Mouse (Mus musculus) heart, postnatal 0 days (tissue): ENCODE data around the gene Manf. TPM values are rescaled to one million over a fixed set of nuclear protein-coding genes. Genes with fewer than 3 reads are reported as not detected.

Experiments
- ATAC-seq: fragments of 200-750 bp; cut with Nextera tagmentation; 2 replicates; pipeline ENCODE4 v1.8.0; 2017; ENCODE audit warnings: low read depth, moderate number of reproducible peaks, moderate library complexity; ENCODE audit not compliant: insufficient read depth
- DNase-seq: peaks from one replicate; pipeline ENCODE4 v3.0.0-alpha.2; 2016; ENCODE audit warnings: low spot score
- H3K27ac ChIP-seq: fragments of 300-500 bp; sonication (generic); 2 replicates; pipeline ENCODE4 v1.5.1; 2014; ENCODE audit warnings: low read depth, mild to moderate bottlenecking
- H3K27me3 ChIP-seq: fragments of 300-500 bp; sonication (generic); 2 replicates; pipeline ENCODE4 v1.6.1; 2014; ENCODE audit warnings: low read length, mixed read lengths; ENCODE audit not compliant: control insufficient read depth, insufficient read depth
- H3K36me3 ChIP-seq: fragments of 300-500 bp; sonication (generic); replicated peaks from 2 replicates; pipeline ENCODE4 v1.6.1; 2014; ENCODE audit warnings: low read length, mixed read lengths; ENCODE audit not compliant: control insufficient read depth, insufficient read depth
- H3K4me1 ChIP-seq: fragments of 300-500 bp; sonication (generic); 2 replicates; pipeline ENCODE4 v1.6.1; 2014; ENCODE audit warnings: antibody characterized with exemption; ENCODE audit not compliant: control insufficient read depth, insufficient read depth
- H3K4me2 ChIP-seq: fragments of 300-500 bp; sonication (generic); 2 replicates; pipeline ENCODE4 v1.6.1; 2014; ENCODE audit warnings: low read depth, mild to moderate bottlenecking, low read length, moderate library complexity
- H3K4me3 ChIP-seq: fragments of 300-500 bp; sonication (generic); 2 replicates; pipeline ENCODE4 v1.5.1; 2014; ENCODE audit warnings: low read depth, low read length
- H3K9ac ChIP-seq: fragments of 300-500 bp; sonication (generic); replicated peaks from 2 replicates; pipeline ENCODE4 v1.6.1; 2014; ENCODE audit warnings: low read depth, low read length, mixed read lengths
- H3K9me3 ChIP-seq: fragments of 300-500 bp; sonication (generic); replicated peaks from 2 replicates; pipeline ENCODE4 v1.6.1; 2016; ENCODE audit warnings: low read length; ENCODE audit not compliant: control insufficient read depth
- CTCF ChIP-seq: IDR thresholded peaks from 2 replicates; pipeline ENCODE4 v1.5.1; 2016; ENCODE audit warnings: antibody characterized with exemption, control low read depth, low read depth
- EP300 ChIP-seq: IDR thresholded peaks from 2 replicates; pipeline ENCODE4 v1.6.1; 2016; ENCODE audit warnings: antibody characterized with exemption, low read depth
- WGBS: fragments of 180-500 bp; shearing (Covaris S2); extraction: QIAGEN DNeasy Blood & Tissue Kit; methylation state at CpG from one replicate; pipeline ENCODE4 v1.1.7; 2014; 5-methylcytosine and 5-hydroxymethylcytosine counted together
- polyA plus RNA-seq: library from polyadenylated mRNA; unstranded; fragments of >200 nt; fragmentation: Nextera tagmentation; extraction: Ambion mirVana; gene quantifications from 2 replicates; pipeline ENCODE4 v1.2.1, GENCODE M21; 2015
- total RNA-seq: library from RNA; depleted of rRNA; stranded (reverse); fragments of >200 nt; gene quantifications from 2 replicates; pipeline ENCODE4 v1.2.3, GENCODE M21; 2014; ENCODE audit warnings: low replicate concordance

Manf gene
- total and polyA plus RNA-seq, 2 experiments from 2014 or later, result 50.8 to 88.0 TPM

DNA sequence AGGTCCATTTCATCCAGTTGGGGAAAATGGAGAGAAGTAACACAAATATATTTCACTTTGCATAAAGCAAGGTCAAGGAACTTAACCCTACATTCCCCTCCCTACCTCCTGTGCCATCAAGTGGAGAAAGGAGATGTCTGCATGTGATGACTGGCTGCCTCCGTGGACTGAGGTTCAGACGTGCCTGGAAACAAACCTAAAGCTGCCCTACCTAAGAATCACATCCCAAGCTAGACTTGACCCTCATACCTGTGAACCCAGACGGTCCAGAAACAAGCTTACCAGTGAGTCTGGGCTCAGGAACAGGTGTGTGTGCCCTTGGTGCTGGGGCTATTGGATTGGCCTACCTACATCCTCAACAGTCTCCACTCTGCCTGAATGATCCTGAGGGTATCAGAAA is 1.5 kb upstream of the Manf start:
- H3K9me3 ChIP-seq, result no peaks in the 10 kb centered on the region
- H3K27ac ChIP-seq, result no peak overlapping the region
- no peak overlapping the region for H3K4me2 ChIP-seq
- DNase-seq (no peak), ATAC-seq (no peak)
- H3K9ac ChIP-seq, result no peak overlapping the region
- H3K4me3 ChIP-seq, result no peak overlapping the region
- H3K4me1 ChIP-seq, result peaks cover 14% of the 10 kb centered on the region
- no peaks in the 10 kb centered on the region for H3K27me3 ChIP-seq
- no peak for TF ChIP-seq EP300
- TF ChIP-seq CTCF, result no peak
- peaks cover 19% of the 10 kb centered on the region for H3K36me3 ChIP-seq
- 70% methylated on average over 3 of the region's 3 CpGs for WGBS

DNA sequence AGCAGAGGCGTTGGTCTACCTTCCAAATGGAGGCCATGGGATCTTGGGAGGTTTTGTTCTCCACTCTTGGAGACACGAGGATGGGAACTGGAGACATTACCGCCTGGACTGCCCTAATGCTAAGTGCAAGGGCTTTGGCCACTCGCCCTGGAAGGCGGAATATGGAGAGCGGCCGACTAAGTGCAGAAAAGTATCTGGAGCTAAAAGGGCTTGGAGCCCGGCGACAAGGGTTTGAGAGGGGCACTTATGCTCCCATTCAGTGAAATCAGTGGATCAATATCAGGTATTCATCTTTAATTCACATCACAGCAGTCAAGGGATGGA is 735 bp upstream of the Manf start:
- Histone ChIP-seq H3K36me3 (peaks cover 22% of the 10 kb centered on the region), H3K9ac (peak overlapping the region; percentile 54), H3K4me2 (peak overlapping the region; percentile 88), H3K4me1 (peaks cover 14% of the 10 kb centered on the region), H3K4me3 (peak overlapping the region; percentile 91), H3K27me3 (no peaks in the 10 kb centered on the region), H3K27ac (peak overlapping the region; percentile 92), H3K9me3 (no peaks in the 10 kb centered on the region)
- DNase-seq, result no peak
- no peak for ATAC-seq
- no peak for TF ChIP-seq EP300
- TF ChIP-seq CTCF, result no peak
- WGBS, result under 1% methylated on average over 9 of the region's 9 CpGs

DNA sequence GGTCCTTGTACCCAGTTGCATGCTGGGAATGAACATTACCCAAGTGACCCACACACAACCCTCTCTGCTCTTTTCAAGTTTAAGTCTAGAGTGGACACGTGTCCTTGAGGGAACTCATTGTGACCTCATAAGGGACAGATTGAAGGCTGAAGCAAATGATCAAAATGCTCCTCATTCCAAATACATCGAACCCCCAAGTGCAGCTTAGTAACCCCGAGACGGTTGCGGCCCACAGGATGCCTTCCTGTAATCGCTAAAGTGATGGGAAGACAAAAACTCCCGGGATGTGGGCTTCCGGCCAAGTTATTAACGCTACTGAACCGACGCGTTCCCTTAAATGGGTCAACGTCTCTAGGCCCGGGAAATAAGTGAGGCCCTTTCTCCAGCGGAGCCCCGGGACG is 438 bp downstream of the Manf start:
- H3K36me3 ChIP-seq, result peaks cover 22% of the 10 kb centered on the region
- TF ChIP-seq EP300, result no peak
- no peak for TF ChIP-seq CTCF
- DNase-seq (peak; percentile 21), ATAC-seq (no peak; the same call in 1 of the 2 replicates)
- H3K4me1 ChIP-seq, result peaks cover 14% of the 10 kb centered on the region
- under 1% methylated on average over 17 of the region's 17 CpGs for WGBS
- no peaks in the 10 kb centered on the region for H3K27me3 ChIP-seq
- no peaks in the 10 kb centered on the region for H3K9me3 ChIP-seq
- H3K4me2 ChIP-seq, result peak overlapping the region; percentile 92
- H3K9ac ChIP-seq, result peak overlapping the region; percentile 79
- peak overlapping the region; percentile 92 for H3K27ac ChIP-seq
- H3K4me3 ChIP-seq, result peak overlapping the region; percentile 91

DNA sequence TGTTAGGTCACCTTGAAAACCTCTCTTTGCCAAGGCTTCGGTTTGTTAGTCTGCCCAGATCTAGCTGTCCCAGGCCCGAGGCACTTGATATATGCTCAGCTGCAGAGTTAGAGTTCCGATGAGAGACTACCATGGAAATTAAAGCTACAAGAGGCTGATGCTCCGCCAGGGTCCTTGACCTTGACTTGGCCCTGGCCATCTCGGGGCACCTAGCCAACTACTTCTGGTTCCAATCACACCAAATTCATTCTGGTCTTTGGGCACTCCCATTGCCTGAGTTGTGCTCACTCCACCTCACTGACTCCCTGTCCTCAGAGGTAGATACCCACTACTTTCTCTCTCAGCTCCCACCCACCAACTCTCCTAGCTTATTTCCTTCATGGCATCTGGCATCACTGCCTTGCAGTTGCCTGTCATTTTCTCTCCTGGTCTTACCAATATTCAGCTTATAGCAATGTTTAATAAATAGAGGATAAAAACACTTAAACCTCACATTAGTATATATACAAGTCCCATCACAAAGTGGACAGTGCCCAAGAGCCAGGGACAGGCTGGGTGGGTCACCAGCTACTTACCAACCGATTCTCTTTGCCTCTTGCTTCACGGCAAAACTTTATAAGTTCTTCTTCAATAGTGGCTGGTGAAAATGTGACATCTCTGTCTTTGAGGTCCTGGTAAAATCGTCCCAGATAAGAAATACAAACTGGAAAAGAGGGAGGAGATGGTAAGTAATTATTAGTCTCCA is 1.1 kb downstream of the Manf start:
- no peak for TF ChIP-seq EP300
- no peak for TF ChIP-seq CTCF
- peak overlapping the region; percentile 79 for H3K9ac ChIP-seq
- H3K4me2 ChIP-seq, result peak overlapping the region; percentile 92
- peaks cover 22% of the 10 kb centered on the region for H3K36me3 ChIP-seq
- peaks cover 19% of the 10 kb centered on the region for H3K4me1 ChIP-seq
- no peaks in the 10 kb centered on the region for H3K9me3 ChIP-seq
- no peak for ATAC-seq
- 36% methylated on average over 8 of the region's 8 CpGs for WGBS
- H3K27ac ChIP-seq, result 0 out of 2 replicates have a peak overlapping the region, but pooled peaks have one; percentile 92
- no peaks in the 10 kb centered on the region for H3K27me3 ChIP-seq
- DNase-seq, result no peak
- peak overlapping the region; percentile 91 for H3K4me3 ChIP-seq

DNA sequence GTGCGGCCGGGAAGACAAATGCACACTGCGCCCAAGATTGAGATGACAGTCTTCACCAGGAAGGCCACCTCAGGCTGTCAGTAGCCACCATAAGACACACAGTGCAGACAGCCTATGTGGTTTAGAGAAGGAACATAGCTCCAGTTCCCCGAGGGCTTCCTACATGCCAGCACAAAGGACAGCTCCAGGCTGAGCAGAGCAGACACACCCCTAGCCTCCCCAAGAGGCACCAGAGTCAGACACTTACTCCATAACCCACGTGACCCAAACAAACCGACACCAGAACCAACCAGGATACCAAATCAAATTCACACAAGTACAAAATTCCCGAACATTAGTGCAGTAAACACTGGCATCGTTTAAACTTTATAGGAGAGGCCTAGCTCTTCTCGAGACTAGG is 2.5 kb downstream of the Manf start:
- WGBS, result 78% methylated on average over 9 of the region's 9 CpGs

DNA sequence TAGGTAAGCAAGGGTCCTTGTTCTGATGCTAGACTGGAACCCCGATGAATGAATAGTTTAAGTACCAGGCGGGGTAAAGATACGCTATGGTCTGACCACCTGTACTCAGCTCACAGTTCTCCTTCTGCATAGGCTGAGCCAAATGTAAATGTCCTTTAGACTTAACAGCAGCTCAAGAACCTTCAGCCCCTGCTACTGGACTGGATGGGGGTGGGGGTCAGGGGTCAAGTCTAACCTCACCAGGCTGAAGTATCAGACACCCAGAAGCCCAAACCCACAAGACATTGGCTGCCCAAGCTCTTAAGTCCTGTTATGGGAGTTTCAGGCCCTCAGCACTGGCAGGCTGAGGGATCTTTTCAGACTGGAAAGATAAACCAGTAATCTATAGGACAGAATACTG is 3.4 kb downstream of the Manf start:
- no peak overlapping the region for H3K27ac ChIP-seq
- no peak for ATAC-seq

More for the DNA sequence above, 2.5 kb downstream of the Manf start:
- H3K36me3 ChIP-seq, result peaks cover 22% of the 10 kb centered on the region
- H3K4me3 ChIP-seq, result no peak overlapping the region
- ATAC-seq (no peak), DNase-seq (no peak)
- no peaks in the 10 kb centered on the region for H3K9me3 ChIP-seq
- H3K4me1 ChIP-seq, result peaks cover 32% of the 10 kb centered on the region
- H3K27me3 ChIP-seq, result no peaks in the 10 kb centered on the region
- no peak overlapping the region for H3K9ac ChIP-seq
- no peak for TF ChIP-seq CTCF
- TF ChIP-seq EP300, result no peak
- no peak overlapping the region for H3K27ac ChIP-seq
- no peak overlapping the region for H3K4me2 ChIP-seq

More for the DNA sequence above, 3.4 kb downstream of the Manf start:
- no peak for TF ChIP-seq EP300
- TF ChIP-seq CTCF, result no peak
- Histone ChIP-seq H3K36me3 (peaks cover 26% of the 10 kb centered on the region), H3K9ac (no peak overlapping the region), H3K4me1 (peaks cover 40% of the 10 kb centered on the region), H3K4me2 (no peak overlapping the region), H3K27me3 (no peaks in the 10 kb centered on the region), H3K4me3 (no peak overlapping the region), H3K9me3 (no peaks in the 10 kb centered on the region)
- 96% methylated on average over 3 of the region's 3 CpGs for WGBS
- DNase-seq, result no peak
